Mouse (Mus musculus) heart, adult 8-10 months (tissue): ENCODE results near the gene Ralgapa1. TPM values are rescaled to one million over a fixed set of nuclear protein-coding genes. Genes with fewer than 3 reads are reported as not detected.

Experiments
- microRNA-seq: library from miRNA; unstranded; fragments of <30 nt; microRNA quantifications from one replicate; pipeline ENCODE4 v1.2.0, GENCODE M21; 2022
- total RNA-seq, 4 experiments: library from RNA; stranded (reverse); gene quantifications; 2 replicates each; pipeline ENCODE4 v1.2.4; 2022

The Ralgapa1 gene
- total RNA-seq, 4 experiments from 2014 or later, result 53.9 to 64.4 (median 58.9) TPM

Small RNA genes lying within 50 kb of the gene (microRNA-seq; reads per million reads assigned to microRNA genes)
- 2.2 reads per million for gene Gm23394

Other genes starting within 250 kb of the Ralgapa1 start
- gene Insm2, start 221.7 kb downstream of the Ralgapa1 start, total RNA-seq, result not detected
- 10 to 100 TPM; 19.1 to 30.5 (median 25.2) TPM for gene Brms1l, start 15.2 kb upstream of the Ralgapa1 start, total RNA-seq